ENCODE assay signal across 35 mouse cellular contexts in genomic region chr3:88683814-88684213, GRCm38 (mm10). TPM values are rescaled to one million over a fixed set of nuclear protein-coding genes. Genes with fewer than 3 reads are reported as not detected.
DNase-seq lines count a peak whose midpoint lies in the region; ATAC-seq and TF ChIP-seq lines count a peak whose summit lies in the region.
"Had no signal": no experiment of that assay in that cellular context is flagged by ENCODE, and none has a peak within 500 bp of the region (broad histone marks: within the 10 kb centered on the region; RNA-seq: fewer than 3 reads in every experiment).

No protein-coding gene starts in this region.

- TF ChIP-seq CTCF in gastrocnemius, adult 2 months (IDR thresholded peaks at IDR 0.05): no peak

- no peaks in the 10 kb centered on the region for H3K9me3 ChIP-seq in liver, embryonic 13.5 days (replicated peaks)
- no peaks in the 10 kb centered on the region for H3K9me3 ChIP-seq in intestine, embryonic 15.5 days
- H3K9me3 ChIP-seq in stomach, embryonic 15.5 days: no peaks in the 10 kb centered on the region
- no peaks in the 10 kb centered on the region for H3K9me3 ChIP-seq in limb, embryonic 10.5 days (replicated peaks)
- H3K9me3 ChIP-seq: embryonic facial prominence, embryonic 13.5 days; forebrain, embryonic 10.5 days; forebrain, embryonic 15.5 days; G1E; heart, embryonic 15.5 days; limb, embryonic 12.5 days; liver, embryonic 15.5 days; midbrain, embryonic 13.5 days; neural tube, embryonic 13.5 days had no signal

- intact Hi-C loops in gastrocnemius, adult 2 months (cut with DNase I): loop anchor here (5.0 kb wide), 1 partner anchor 33 kb away; the partner anchor contains the start of gene Rit1

- H3K4me3 ChIP-seq in gastrocnemius, adult 2 months: no peak overlapping the region
- H3K4me3 ChIP-seq in liver, embryonic 13.5 days (replicated peaks): no peak overlapping the region
- no peak overlapping the region for H3K4me3 ChIP-seq in intestine, embryonic 15.5 days (replicated peaks)
- H3K4me3 ChIP-seq in stomach, embryonic 15.5 days (replicated peaks): no peak overlapping the region
- H3K4me3 ChIP-seq in limb, embryonic 10.5 days: no peak overlapping the region
- H3K4me3 ChIP-seq: embryonic facial prominence, embryonic 13.5 days; forebrain, embryonic 10.5 days; forebrain, embryonic 15.5 days; heart, embryonic 15.5 days; limb, embryonic 12.5 days; liver, embryonic 15.5 days; midbrain, embryonic 13.5 days; neural tube, embryonic 13.5 days had no signal

- no peak for DNase-seq in gastrocnemius, adult 2 months
- no peak for DNase-seq in gastrocnemius, adult 18-20 months (ENCODE audit: low spot score)
- no peak for DNase-seq in liver, embryonic 13.5 days
- no peak for DNase-seq in liver
- no peak for DNase-seq in limb, embryonic 10.5 days (ENCODE audit: low spot score)
- no peak for DNase-seq in lung, postnatal 4 days
- DNase-seq: adrenal gland, postnatal 25 days; cerebellum, adult 18-20 months; cerebellum, postnatal 10 days; thymus, postnatal 14 days had no signal

- 50% methylated on average over 2 of the region's 2 CpGs for WGBS in liver, embryonic 13.5 days (ENCODE audit: insufficient replicate concordance)
- 79% methylated on average over 2 of the region's 2 CpGs for WGBS in intestine, embryonic 15.5 days
- 87% methylated on average over 2 of the region's 2 CpGs for WGBS in stomach, embryonic 15.5 days
- WGBS in limb, embryonic 10.5 days: 90% methylated on average over 2 of the region's 2 CpGs

- H3K27me3 ChIP-seq in liver, embryonic 13.5 days: no peaks in the 10 kb centered on the region
- no peaks in the 10 kb centered on the region for H3K27me3 ChIP-seq in intestine, embryonic 15.5 days (replicated peaks)
- H3K27me3 ChIP-seq in stomach, embryonic 15.5 days (replicated peaks): no peaks in the 10 kb centered on the region
- H3K27me3 ChIP-seq in limb, embryonic 10.5 days (ENCODE audit: low read depth, poor library complexity, severe bottlenecking): no peaks in the 10 kb centered on the region
- H3K27me3 ChIP-seq: CH12.LX; embryonic facial prominence, embryonic 13.5 days; forebrain, embryonic 15.5 days; heart, embryonic 15.5 days; limb, embryonic 12.5 days; liver, embryonic 15.5 days; midbrain, embryonic 13.5 days; neural tube, embryonic 13.5 days had no signal

- peaks cover 13% of the 10 kb centered on the region for H3K36me3 ChIP-seq in liver, embryonic 13.5 days
- no peaks in the 10 kb centered on the region; the same call in 1 of the 2 replicates for H3K36me3 ChIP-seq in intestine, embryonic 15.5 days
- peaks cover 6% of the 10 kb centered on the region; the same call in 1 of the 2 replicates for H3K36me3 ChIP-seq in stomach, embryonic 15.5 days
- H3K36me3 ChIP-seq in limb, embryonic 10.5 days: peaks cover 28% of the 10 kb centered on the region

- peaks cover 33% of the 10 kb centered on the region for H3K4me1 ChIP-seq in liver, embryonic 13.5 days (replicated peaks)
- peaks cover 4% of the 10 kb centered on the region for H3K4me1 ChIP-seq in intestine, embryonic 15.5 days (replicated peaks)
- H3K4me1 ChIP-seq in stomach, embryonic 15.5 days: peaks cover 2% of the 10 kb centered on the region; the same call in 1 of the 2 replicates
- H3K4me1 ChIP-seq in limb, embryonic 10.5 days: peaks cover 9% of the 10 kb centered on the region

- no peak for ATAC-seq in liver, embryonic 13.5 days (ENCODE audit: low read depth)
- no peak for ATAC-seq in intestine, embryonic 15.5 days
- no peak for ATAC-seq in stomach, embryonic 15.5 days (ENCODE audit: insufficient read depth, low FRiP score, low read depth)
- ATAC-seq: forebrain, embryonic 15.5 days; hindbrain, embryonic 16.5 days; midbrain, embryonic 13.5 days had no signal

- H3K9ac ChIP-seq in liver, embryonic 13.5 days: no peak overlapping the region
- no peak overlapping the region for H3K9ac ChIP-seq in intestine, embryonic 15.5 days
- H3K9ac ChIP-seq in stomach, embryonic 15.5 days: no peak overlapping the region
- H3K9ac ChIP-seq: embryonic facial prominence, embryonic 13.5 days; forebrain, embryonic 15.5 days; heart, embryonic 15.5 days; limb, embryonic 12.5 days; liver, embryonic 15.5 days; midbrain, embryonic 13.5 days; neural tube, embryonic 13.5 days had no signal

- H3K4me2 ChIP-seq in liver, embryonic 13.5 days: no peak overlapping the region
- no peak overlapping the region; the same call in 1 of the 2 replicates for H3K4me2 ChIP-seq in intestine, embryonic 15.5 days (replicated peaks)
- no peak overlapping the region for H3K4me2 ChIP-seq in stomach, embryonic 15.5 days
- H3K4me2 ChIP-seq: embryonic facial prominence, embryonic 13.5 days; forebrain, embryonic 15.5 days; heart, embryonic 15.5 days; limb, embryonic 12.5 days; midbrain, embryonic 13.5 days; neural tube, embryonic 13.5 days had no signal

- H3K27ac ChIP-seq in gastrocnemius, adult 2 months: peak overlapping the region; percentile 4; the same call in 1 of the 2 replicates
- H3K27ac ChIP-seq in liver, embryonic 13.5 days: peak overlapping the region; percentile 19; the same call in 1 of the 2 replicates
- H3K27ac ChIP-seq in intestine, embryonic 15.5 days: peak overlapping the region; percentile 48
- H3K27ac ChIP-seq in stomach, embryonic 15.5 days: peak overlapping the region; percentile 57; the same call in 1 of the 2 replicates
- H3K27ac ChIP-seq in limb, embryonic 10.5 days: no peak overlapping the region
- H3K27ac ChIP-seq: embryonic facial prominence, embryonic 13.5 days; forebrain, embryonic 10.5 days; forebrain, embryonic 15.5 days; heart, embryonic 15.5 days; limb, embryonic 12.5 days; liver, embryonic 15.5 days; macrophage; midbrain, embryonic 13.5 days; neural tube, embryonic 13.5 days had no signal

RNA-seq across cellular contexts. Expression of gene Khdc4, which starts 1.8 kb away (rescaled TPM):
- 10 to 100 TPM; 24.0 TPM for total RNA-seq in gastrocnemius, adult 2 months (2021)
- 10 to 100 TPM; 18.7 to 23.4 TPM for total RNA-seq in gastrocnemius, adult 18-20 months (2021)
- 23.8 and 29.9 TPM in 2 replicates for polyA plus RNA-seq in liver, embryonic 13.5 days (2015; fragmentation: Nextera tagmentation; extraction: Ambion mirVana)
- polyA plus RNA-seq in intestine, embryonic 15.5 days (2015; fragmentation: Nextera tagmentation; extraction: Ambion mirVana): 72.4 and 75.8 TPM in 2 replicates
- 81.0 and 86.9 TPM in 2 replicates for polyA plus RNA-seq in stomach, embryonic 15.5 days (2015; fragmentation: Nextera tagmentation; extraction: Ambion mirVana)
- 103 and 111 TPM in 2 replicates for polyA plus RNA-seq in limb, embryonic 10.5 days (2016; fragmentation: Nextera tagmentation; extraction: Ambion mirVana)

RNA-seq across cellular contexts. Expression of gene Rxfp4, which starts 30.9 kb away (rescaled TPM):
- total RNA-seq in gastrocnemius, adult 2 months (2021): not detected
- total RNA-seq in gastrocnemius, adult 18-20 months (2021): not detected
- not detected in 2 replicates for polyA plus RNA-seq in liver, embryonic 13.5 days (2015; fragmentation: Nextera tagmentation; extraction: Ambion mirVana)
- not detected in 2 replicates for polyA plus RNA-seq in intestine, embryonic 15.5 days (2015; fragmentation: Nextera tagmentation; extraction: Ambion mirVana)
- polyA plus RNA-seq in stomach, embryonic 15.5 days (2015; fragmentation: Nextera tagmentation; extraction: Ambion mirVana): not detected in 2 replicates
- polyA plus RNA-seq in limb, embryonic 10.5 days (2016; fragmentation: Nextera tagmentation; extraction: Ambion mirVana): not detected in 2 replicates
- total RNA-seq: adrenal gland, postnatal 25 days; CH12.LX; common myeloid progenitor, adult 5-6 weeks; G1E; gastrocnemius, adult 8-10 months; heart, postnatal 25 days; left cerebral cortex, postnatal 14 days; megakaryocyte-erythroid progenitor cell, adult 5-6 weeks had no signal
- polyA plus RNA-seq: embryonic facial prominence, embryonic 13.5 days; forebrain, embryonic 10.5 days; forebrain, embryonic 15.5 days; frontal cortex, adult 2 months; G1E; gonadal fat pad, adult 2 months; heart, embryonic 15.5 days; hindbrain, embryonic 11.5 days; hindbrain, embryonic 16.5 days; kidney, embryonic 16.5 days; limb, embryonic 12.5 days; liver, embryonic 15.5 days; lung, embryonic 16.5 days; macrophage; midbrain, embryonic 13.5 days; neural tube, embryonic 13.5 days; urinary bladder, adult 2 months had no signal

RNA-seq across cellular contexts. Expression of gene Rit1, which starts 32.8 kb away (rescaled TPM):
- total RNA-seq in gastrocnemius, adult 2 months (2021): 10 to 100 TPM; 20.8 to 20.9 TPM
- total RNA-seq in gastrocnemius, adult 18-20 months (2021): 10 to 100 TPM; 18.0 to 22.4 TPM
- 34.4 and 36.3 TPM in 2 replicates for polyA plus RNA-seq in liver, embryonic 13.5 days (2015; fragmentation: Nextera tagmentation; extraction: Ambion mirVana)
- polyA plus RNA-seq in intestine, embryonic 15.5 days (2015; fragmentation: Nextera tagmentation; extraction: Ambion mirVana): 44.9 and 52.7 TPM in 2 replicates
- 52.3 and 56.4 TPM in 2 replicates for polyA plus RNA-seq in stomach, embryonic 15.5 days (2015; fragmentation: Nextera tagmentation; extraction: Ambion mirVana)
- polyA plus RNA-seq in limb, embryonic 10.5 days (2016; fragmentation: Nextera tagmentation; extraction: Ambion mirVana): 26.8 and 28.4 TPM in 2 replicates
